Mouse (Mus musculus) C2C12 (cell line): ENCODE results near the gene Cmtr2.

ENCODE experiments used
- CTCF ChIP-seq: IDR thresholded peaks from one replicate; pipeline ENCODE4 v1.5.1; 2011; ENCODE audit not compliant: control insufficient read depth, insufficient read depth, insufficient read length
- FOSL1 ChIP-seq: IDR thresholded peaks from one replicate; pipeline ENCODE4 v1.8.0; 2011; ENCODE audit warnings: mild to moderate bottlenecking, low read length; ENCODE audit not compliant: poor library complexity, insufficient read depth, severe bottlenecking

- TF ChIP-seq CTCF (no peak), FOSL1 (no peak)
Measured at GRCm38 (mm10) chr8:110172161-110172560, 43.3 kb upstream of the Cmtr2 start.
